In the genomic region with DNA sequence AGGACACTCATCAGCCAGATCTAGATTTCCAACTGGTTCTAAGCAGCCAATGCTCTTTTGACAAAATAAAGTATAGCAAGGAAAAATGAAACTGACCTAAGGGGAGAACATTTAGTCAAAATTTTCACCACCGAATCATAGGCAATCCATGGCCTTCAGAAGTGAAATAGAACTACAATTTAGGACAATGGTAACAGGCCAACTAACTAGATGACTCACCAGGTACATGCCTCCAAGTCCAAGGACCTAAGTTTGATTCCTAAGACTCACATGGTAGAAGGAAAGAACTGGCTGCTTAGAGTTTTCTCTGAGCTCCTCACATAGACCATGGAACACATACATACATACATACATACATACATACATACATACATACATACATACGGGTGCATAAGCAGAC, we compare ENCODE assay signal across 15 mouse cellular contexts.
"Had no signal": no experiment of that assay in that cellular context is flagged by ENCODE, and none has a peak within 500 bp of the region (broad histone marks: within the 10 kb centered on the region; RNA-seq: fewer than 3 reads in every experiment).

No protein-coding gene starts in this region.

- H3K4me3 ChIP-seq: neural tube, embryonic 13.5 days; neural tube, embryonic 15.5 days; stomach, embryonic 15.5 days had no signal

- H3K4me1 ChIP-seq: neural tube, embryonic 13.5 days; neural tube, embryonic 15.5 days; stomach, embryonic 15.5 days had no signal

- H3K9ac ChIP-seq: neural tube, embryonic 13.5 days; neural tube, embryonic 15.5 days; stomach, embryonic 15.5 days had no signal

- H3K27ac ChIP-seq: neural tube, embryonic 13.5 days; neural tube, embryonic 15.5 days; stomach, embryonic 15.5 days; stomach, postnatal 0 days had no signal

- H3K36me3 ChIP-seq: neural tube, embryonic 13.5 days; neural tube, embryonic 15.5 days; stomach, embryonic 15.5 days had no signal

- DNase-seq: right cerebral cortex, adult 18-20 months; right cerebral cortex, postnatal 14 days; right cerebral cortex, postnatal 25 days; right cerebral cortex, postnatal 4 days; spleen, adult 18-20 months; thymus, adult 18-20 months; thymus, adult 2 months; thymus, postnatal 14 days; thymus, postnatal 25 days; thymus, postnatal 36 days; thymus, postnatal 4 days had no signal

- H3K9me3 ChIP-seq: neural tube, embryonic 13.5 days; neural tube, embryonic 15.5 days; stomach, embryonic 15.5 days had no signal

- H3K27me3 ChIP-seq: neural tube, embryonic 13.5 days; neural tube, embryonic 15.5 days; stomach, embryonic 15.5 days had no signal

- H3K4me2 ChIP-seq: neural tube, embryonic 13.5 days; neural tube, embryonic 15.5 days; stomach, embryonic 15.5 days had no signal
